Mouse (Mus musculus): ENCODE measurements around the gene Borcs6. TPM values are rescaled to one million over a fixed set of nuclear protein-coding genes. Genes with fewer than 3 reads are reported as not detected.
A peak's percentile ranks its signal among the peaks of the same experiment; 100 is the strongest.
"Not testable (repeated sequence)": the region's sequence is repeated elsewhere in the genome, so short reads cannot be mapped to it uniquely, and the experiment has no call there.

The Borcs6 gene
- total RNA-seq, 2 experiments from 2014 or later: 19.1 to 22.1 TPM

- no peak for DNase-seq
Measured at GRCm38 (mm10) chr11:69088856-69089615, 29.5 kb downstream of the Borcs6 start.

DNA sequence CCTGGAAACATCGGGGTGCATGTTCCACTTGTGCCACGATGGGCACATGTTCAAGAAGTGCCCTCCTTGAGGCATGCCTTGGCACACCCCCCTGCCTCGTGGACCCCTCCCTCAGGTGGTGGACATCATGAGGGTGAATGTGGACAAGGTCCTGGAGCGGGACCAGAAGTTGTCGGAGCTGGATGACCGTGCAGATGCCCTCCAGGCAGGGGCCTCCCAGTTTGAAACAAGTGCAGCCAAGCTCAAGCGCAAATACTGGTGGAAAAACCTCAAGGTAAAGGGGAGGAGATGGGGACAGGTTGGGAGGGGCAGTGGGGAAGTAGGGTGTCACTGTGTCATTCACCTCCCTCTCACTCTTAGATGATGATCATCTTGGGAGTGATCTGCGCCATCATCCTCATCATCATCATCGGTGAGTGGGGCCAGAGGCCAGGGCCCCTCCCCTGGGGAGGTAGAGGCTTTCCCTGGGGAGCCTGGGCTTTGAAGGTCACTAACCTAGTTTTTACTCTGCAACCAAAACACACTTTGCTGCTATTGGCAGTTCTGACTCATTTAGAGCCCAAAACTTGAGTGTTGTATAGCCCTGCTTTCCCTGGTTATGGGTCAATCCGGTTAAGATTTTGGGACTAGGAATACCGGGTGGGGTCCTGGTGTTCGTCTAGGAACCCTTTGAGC is 30.2 kb downstream of the Borcs6 start:
- peak; percentile 67 for DNase-seq

DNA sequence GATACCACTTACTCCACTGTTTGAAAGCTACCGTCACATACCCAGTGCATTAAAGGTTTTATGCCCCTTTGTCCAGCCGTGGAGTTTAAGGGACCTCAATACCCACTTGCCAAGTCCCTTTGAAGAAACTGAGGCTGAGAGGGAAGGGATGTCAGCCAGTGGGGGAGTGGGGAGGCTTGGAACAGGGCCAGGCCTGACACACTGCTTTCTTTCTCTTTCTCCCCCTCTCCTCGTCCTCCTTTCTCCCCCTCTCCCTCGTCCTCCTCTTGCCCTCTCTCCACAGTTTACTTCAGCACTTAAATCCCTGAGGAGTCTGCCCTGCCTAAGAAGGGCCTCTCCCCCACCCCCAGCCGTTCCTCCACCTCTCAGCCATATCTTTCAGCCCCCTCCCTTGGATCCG is 30.9 kb downstream of the Borcs6 start:
- no peak for DNase-seq

- DNase-seq: no peak
Measured at GRCm38 (mm10) chr11:69091566-69092385, 32.3 kb downstream of the Borcs6 start.

GRCm38 (mm10) chr11:69092386-69092751 is 32.9 kb downstream of the Borcs6 start:
- DNase-seq: peak; percentile 95

DNA sequence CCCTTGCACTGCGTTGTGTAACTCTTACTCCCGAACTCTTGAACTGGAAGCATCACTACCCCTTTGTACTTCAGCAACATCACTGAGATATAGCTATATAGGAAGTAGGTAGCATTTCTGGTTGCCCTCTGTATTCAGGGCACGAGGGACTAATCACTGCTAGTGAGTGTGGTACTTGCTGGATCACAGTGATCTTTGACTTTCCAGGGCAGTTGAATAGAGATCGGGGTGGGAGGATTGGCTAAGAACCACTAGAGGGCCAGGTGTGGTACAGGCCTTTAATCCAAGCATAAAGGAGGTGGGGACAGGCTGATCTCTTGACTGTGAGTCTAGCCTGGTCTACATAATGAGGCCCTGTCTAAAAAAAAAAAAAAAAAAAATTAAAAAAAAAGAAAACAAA is 33.4 kb downstream of the Borcs6 start:
- DNase-seq: no peak

DNA sequence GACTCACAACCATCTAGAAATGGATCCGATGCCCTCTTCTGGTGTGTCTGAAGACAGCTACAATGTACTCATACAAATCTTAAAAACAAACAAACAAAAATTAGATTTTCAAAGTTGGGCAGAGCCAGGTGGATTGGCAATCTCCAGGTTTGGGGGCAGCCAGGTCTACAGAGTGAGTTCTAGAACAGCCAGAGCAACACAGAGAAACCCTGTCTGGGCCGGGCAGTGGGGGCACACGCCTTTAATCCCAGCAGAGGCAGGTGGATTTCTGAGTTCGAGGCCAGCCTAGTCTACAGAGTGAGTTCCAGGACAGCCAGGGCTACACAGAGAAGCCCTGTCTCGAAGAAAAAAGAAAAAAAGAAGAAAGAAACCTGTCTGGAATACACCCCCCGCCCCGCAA is 34.3 kb downstream of the Borcs6 start:
- not testable (repeated sequence) for DNase-seq

GRCm38 (mm10) chr11:69094697-69095429 is 35.3 kb downstream of the Borcs6 start, which contains the start of gene Per1:
Gene Per1 (plus strand): TSS chr11:69095217.
- peak; percentile 97 for DNase-seq

DNA sequence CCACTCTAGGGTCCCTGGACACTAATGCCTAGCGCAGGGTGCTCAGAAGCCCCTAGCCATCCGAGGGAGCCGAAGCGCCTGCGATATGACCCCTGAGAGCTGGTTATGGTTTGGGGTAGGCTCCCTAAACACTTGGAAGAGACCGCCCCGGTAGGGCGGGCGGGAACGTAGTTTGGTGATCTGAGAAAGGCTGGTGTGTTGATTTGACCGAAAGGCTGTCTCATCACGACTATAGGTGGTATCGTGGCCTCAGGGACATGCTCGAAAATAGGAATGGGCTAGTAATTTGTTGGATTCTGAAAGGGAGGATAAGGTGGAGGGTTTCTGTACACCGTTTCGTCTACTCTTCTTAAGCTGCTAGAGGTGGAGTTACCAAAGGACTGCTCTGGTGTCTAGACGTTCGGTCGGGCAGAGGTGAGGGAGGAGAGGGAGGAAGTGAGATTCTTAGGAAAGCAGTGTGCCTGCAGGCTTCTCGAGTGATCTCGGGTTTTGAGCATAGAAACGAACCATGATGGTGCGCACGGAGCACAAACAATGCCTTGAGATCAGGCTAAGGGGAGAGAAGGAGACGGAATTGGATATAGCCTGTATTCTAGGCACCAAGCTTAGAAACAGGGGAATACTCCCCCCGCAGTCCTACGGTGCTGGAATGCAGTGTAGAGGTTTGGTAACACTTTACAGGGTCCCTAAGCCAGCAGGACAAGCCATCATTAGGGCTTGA is 36.2 kb downstream of the Borcs6 start:
- DNase-seq: peak; percentile 54

- DNase-seq: no peak
Measured at GRCm38 (mm10) chr11:69096360-69096986, 37.0 kb downstream of the Borcs6 start.

- DNase-seq: peak; percentile 100
Measured at GRCm38 (mm10) chr11:69096987-69097900, 37.7 kb downstream of the Borcs6 start.

- no peak for DNase-seq
Measured at GRCm38 (mm10) chr11:69098039-69098761, 38.7 kb downstream of the Borcs6 start.

DNA sequence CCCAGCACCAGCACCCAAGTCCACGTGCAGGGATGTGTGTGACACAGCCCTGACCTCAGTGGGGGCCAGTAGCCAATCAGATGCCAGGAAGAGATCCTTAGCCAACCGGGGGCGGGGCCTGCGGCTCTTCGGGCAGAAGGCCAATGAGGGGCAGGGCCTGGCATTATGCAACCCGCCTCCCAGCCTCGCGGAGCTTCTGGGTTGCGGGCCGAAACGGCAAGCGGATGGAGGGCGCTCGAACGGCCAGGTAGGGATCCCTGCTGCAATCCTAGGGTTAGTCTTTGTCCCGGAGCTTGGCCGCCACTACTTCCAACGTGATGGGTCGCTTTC is 39.2 kb downstream of the Borcs6 start:
- DNase-seq: peak; percentile 99

GRCm38 (mm10) chr11:69099177-69099914 is 39.8 kb downstream of the Borcs6 start:
- peak; percentile 85 for DNase-seq

DNA sequence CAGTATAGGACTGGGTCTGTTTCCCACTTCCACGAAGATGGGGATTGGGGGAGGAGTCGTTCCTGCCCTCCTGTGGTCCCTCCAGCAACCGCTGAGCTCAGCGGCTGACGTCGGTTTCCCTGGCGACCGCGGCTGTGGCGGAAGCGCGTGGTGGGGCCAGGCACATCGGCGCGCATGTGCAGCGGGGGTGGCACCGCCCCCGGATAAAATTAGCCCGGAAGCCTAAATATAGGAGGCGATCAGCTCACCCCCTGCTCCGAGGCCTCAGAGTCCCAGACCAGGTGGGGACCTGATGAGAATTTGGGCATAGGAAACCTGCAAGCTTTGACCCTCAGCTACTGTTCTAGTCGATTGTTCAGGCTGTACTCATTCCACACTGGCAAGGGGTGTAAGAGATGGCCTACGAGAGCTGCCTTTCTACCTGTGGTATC is 40.4 kb downstream of the Borcs6 start:
- peak; percentile 97 for DNase-seq

DNA sequence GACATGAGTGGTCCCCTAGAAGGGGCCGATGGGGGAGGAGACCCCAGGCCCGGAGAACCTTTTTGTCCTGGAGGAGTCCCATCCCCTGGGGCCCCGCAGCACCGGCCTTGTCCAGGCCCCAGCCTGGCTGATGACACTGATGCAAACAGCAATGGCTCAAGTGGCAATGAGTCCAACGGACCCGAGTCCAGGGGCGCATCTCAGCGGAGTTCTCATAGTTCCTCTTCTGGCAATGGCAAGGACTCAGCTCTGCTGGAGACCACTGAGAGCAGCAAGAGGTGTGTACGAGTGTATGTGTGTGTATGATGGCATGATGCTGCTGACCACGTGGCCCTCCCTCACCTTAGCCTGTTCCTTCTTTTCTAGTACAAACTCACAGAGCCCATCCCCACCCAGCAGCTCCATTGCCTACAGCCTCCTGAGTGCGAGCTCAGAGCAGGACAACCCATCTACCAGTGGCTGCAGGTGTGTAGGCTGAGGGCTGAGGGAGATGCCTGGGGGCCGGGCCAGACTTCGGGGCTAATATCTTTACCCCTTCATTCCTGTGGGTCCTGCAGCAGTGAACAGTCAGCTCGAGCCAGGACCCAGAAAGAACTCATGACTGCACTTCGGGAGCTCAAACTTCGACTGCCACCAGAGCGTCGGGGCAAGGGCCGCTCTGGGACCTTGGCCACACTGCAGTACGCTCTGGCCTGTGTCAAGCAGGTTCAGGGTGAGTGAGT is 41.3 kb downstream of the Borcs6 start:
- no peak for DNase-seq

- DNase-seq: no peak
Measured at GRCm38 (mm10) chr11:69101604-69102402, 42.3 kb downstream of the Borcs6 start.
